Mouse (Mus musculus) limb, embryonic 12.5 days (tissue): ENCODE results near the gene A330070K13Rik. TPM values are rescaled to one million over a fixed set of nuclear protein-coding genes. Genes with fewer than 3 reads are reported as not detected.

Experiments
- ATAC-seq: fragments of 200-750 bp; cut with Nextera tagmentation; 2 replicates; pipeline ENCODE4 v1.8.0; 2017; ENCODE audit warnings: low read depth, moderate TSS enrichment; ENCODE audit not compliant: insufficient number of reproducible peaks, insufficient read depth, low FRiP score, low TSS enrichment
- H3K27ac ChIP-seq: fragments of 300-500 bp; sonication (generic); 2 replicates; pipeline ENCODE4 v1.5.1; 2016; ENCODE audit warnings: mild to moderate bottlenecking, moderate library complexity
- H3K27me3 ChIP-seq: fragments of 300-500 bp; sonication (generic); 2 replicates; pipeline ENCODE4 v1.6.1; 2016; ENCODE audit warnings: mild to moderate bottlenecking, moderate library complexity
- H3K36me3 ChIP-seq: fragments of 300-500 bp; sonication (generic); 2 replicates; pipeline ENCODE4 v1.6.1; 2016; ENCODE audit warnings: mild to moderate bottlenecking, moderate library complexity
- H3K4me1 ChIP-seq: fragments of 300-500 bp; sonication (generic); replicated peaks from 2 replicates; pipeline ENCODE4 v1.6.1; 2016
- H3K4me2 ChIP-seq: fragments of 300-500 bp; sonication (generic); 2 replicates; pipeline ENCODE4 v1.6.1; 2016; ENCODE audit warnings: mild to moderate bottlenecking, moderate library complexity
- H3K4me3 ChIP-seq: fragments of 300-500 bp; sonication (generic); replicated peaks from 2 replicates; pipeline ENCODE4 v1.5.1; 2016; ENCODE audit warnings: mild to moderate bottlenecking
- H3K9ac ChIP-seq: fragments of 300-500 bp; sonication (generic); replicated peaks from 2 replicates; pipeline ENCODE4 v1.6.1; 2016; ENCODE audit warnings: mild to moderate bottlenecking, moderate library complexity
- H3K9me3 ChIP-seq: fragments of 300-500 bp; sonication (generic); 2 replicates; pipeline ENCODE4 v1.6.1; 2016; ENCODE audit warnings: mild to moderate bottlenecking, moderate library complexity
- WGBS: fragments of 180-500 bp; shearing (Covaris S2); methylation state at CpG from one replicate; pipeline ENCODE4 v1.1.7; 2016; 5-methylcytosine and 5-hydroxymethylcytosine counted together
- polyA plus RNA-seq: library from polyadenylated mRNA; unstranded; fragments of >200 nt; fragmentation: Nextera tagmentation; extraction: Ambion mirVana; gene quantifications from 2 replicates; pipeline ENCODE4 v1.2.1, GENCODE M21; 2016

The A330070K13Rik gene
- polyA plus RNA-seq, 1 experiment from 2014 or later = not detected

GRCm38 (mm10) chr5:130329889-130330288 is 54.5 kb downstream of the A330070K13Rik start:
- no peak overlapping the region for H3K9ac ChIP-seq
- ATAC-seq = no peak
- H3K9me3 ChIP-seq = peaks cover 3% of the 10 kb centered on the region; the same call in 1 of the 2 replicates
- no peaks in the 10 kb centered on the region; the same call in 1 of the 2 replicates for H3K4me1 ChIP-seq
- no peak overlapping the region for H3K4me3 ChIP-seq
- H3K4me2 ChIP-seq = no peak overlapping the region
- peaks cover 22% of the 10 kb centered on the region for H3K36me3 ChIP-seq
- no peaks in the 10 kb centered on the region for H3K27me3 ChIP-seq
- no peak overlapping the region for H3K27ac ChIP-seq
- WGBS = 89% methylated on average over 2 of the region's 2 CpGs

Other genes starting within 250 kb of the A330070K13Rik start
- 6.3 and 6.9 TPM in 2 replicates for gene Kctd7, start 239.8 kb downstream of the A330070K13Rik start, polyA plus RNA-seq
- gene Rabgef1, start 212.8 kb downstream of the A330070K13Rik start, polyA plus RNA-seq = 26.8 and 26.9 TPM in 2 replicates
- 36.4 and 37.2 TPM in 2 replicates for gene Tmem248, start 167.6 kb downstream of the A330070K13Rik start, polyA plus RNA-seq
- 63.4 and 64.8 TPM in 2 replicates for gene Sbds, start 129.1 kb downstream of the A330070K13Rik start, polyA plus RNA-seq
- gene Tyw1, start 129.0 kb downstream of the A330070K13Rik start, polyA plus RNA-seq = 28.4 and 31.5 TPM in 2 replicates
- 0.73 and 0.88 TPM in 2 replicates for gene Caln1, start 15.2 kb downstream of the A330070K13Rik start, polyA plus RNA-seq